ENCODE assay signal across 8 mouse cellular contexts in the genomic region with DNA sequence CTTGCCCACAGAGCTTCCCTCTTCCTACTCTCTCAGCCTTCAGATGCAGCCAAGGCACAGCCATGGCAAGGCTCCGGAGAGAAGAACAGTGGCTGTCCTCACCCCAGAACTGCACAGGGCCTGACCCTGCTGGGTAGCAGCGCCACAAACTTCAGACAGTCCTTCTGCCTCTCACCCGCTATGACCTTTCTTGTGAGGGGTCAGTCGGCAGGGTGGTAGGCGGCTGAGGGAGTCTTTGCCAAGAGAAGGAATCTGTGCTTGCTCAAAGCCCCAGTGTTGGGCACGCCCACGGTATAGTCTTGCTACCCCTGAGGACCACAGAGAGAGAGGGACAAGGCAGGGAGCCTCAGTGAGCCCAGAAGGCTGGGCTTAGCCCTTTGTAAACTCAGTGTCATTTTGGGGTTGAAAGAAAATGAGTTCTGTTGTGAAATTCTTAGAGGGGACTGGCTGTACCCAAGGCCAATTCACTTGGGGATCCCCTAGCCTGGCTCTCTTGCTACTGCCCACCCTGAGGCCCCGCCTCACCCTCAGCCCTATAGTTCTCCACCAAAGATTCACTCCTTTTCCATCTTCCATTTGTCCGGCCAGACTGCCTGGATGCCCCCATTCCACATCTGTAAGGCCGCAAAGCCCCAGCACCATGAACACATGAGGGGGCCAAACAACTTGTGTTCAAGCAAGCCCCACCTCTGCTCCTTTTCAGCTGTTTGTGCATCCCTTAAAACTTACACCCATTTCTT. TPM values are rescaled to one million over a fixed set of nuclear protein-coding genes. Genes with fewer than 3 reads are reported as not detected.
DNase-seq lines count a peak whose midpoint lies in the region; ATAC-seq lines count a peak whose summit lies in the region.

No protein-coding gene starts in this region.

- H3K9me3 ChIP-seq in heart, embryonic 13.5 days = peaks cover 10% of the 10 kb centered on the region
- H3K9me3 ChIP-seq in embryonic facial prominence, embryonic 10.5 days = no peaks in the 10 kb centered on the region
- H3K9me3 ChIP-seq in hindbrain, embryonic 16.5 days (ENCODE audit: control insufficient read depth, low read length) = no peaks in the 10 kb centered on the region
- no peaks in the 10 kb centered on the region for H3K9me3 ChIP-seq in midbrain, embryonic 13.5 days

- H3K4me2 ChIP-seq in heart, embryonic 13.5 days = peak overlapping the region; percentile 76
- peak overlapping the region; percentile 94 for H3K4me2 ChIP-seq in hindbrain, embryonic 16.5 days (ENCODE audit: low read length)
- H3K4me2 ChIP-seq in midbrain, embryonic 13.5 days (replicated peaks) = peak overlapping the region; percentile 20; the same call in 1 of the 2 replicates

- H3K36me3 ChIP-seq in heart, embryonic 13.5 days = no peaks in the 10 kb centered on the region
- no peaks in the 10 kb centered on the region for H3K36me3 ChIP-seq in embryonic facial prominence, embryonic 10.5 days (replicated peaks)
- H3K36me3 ChIP-seq in hindbrain, embryonic 16.5 days (ENCODE audit: control insufficient read depth, insufficient read depth, low read length) = no peaks in the 10 kb centered on the region
- no peaks in the 10 kb centered on the region for H3K36me3 ChIP-seq in midbrain, embryonic 13.5 days

- peaks cover 78% of the 10 kb centered on the region for H3K4me1 ChIP-seq in heart, embryonic 13.5 days
- peaks cover 65% of the 10 kb centered on the region for H3K4me1 ChIP-seq in embryonic facial prominence, embryonic 10.5 days
- peaks cover 16% of the 10 kb centered on the region for H3K4me1 ChIP-seq in hindbrain, embryonic 16.5 days (ENCODE audit: control insufficient read depth, insufficient read depth, low read depth, low read length)
- peaks cover 38% of the 10 kb centered on the region for H3K4me1 ChIP-seq in midbrain, embryonic 13.5 days (replicated peaks)

- 38% methylated on average over 10 of the region's 10 CpGs for WGBS in heart, embryonic 13.5 days
- WGBS in embryonic facial prominence, embryonic 10.5 days = 26% methylated on average over 10 of the region's 10 CpGs
- WGBS in hindbrain, embryonic 16.5 days = 33% methylated on average over 10 of the region's 10 CpGs
- 33% methylated on average over 10 of the region's 10 CpGs for WGBS in midbrain, embryonic 13.5 days

- DNase-seq in heart, adult 9 months (ENCODE audit: low spot score in 2 of 2) = no peak
- DNase-seq in embryonic facial prominence, embryonic 10.5 days (ENCODE audit: low spot score) = peak; percentile 18
- DNase-seq in retina, embryonic 14.5 days (ENCODE audit: low spot score) = no peak
- no peak for DNase-seq in adrenal gland, postnatal 25 days
- DNase-seq in right cerebral cortex, postnatal 4 days = no peak

- peaks cover 33% of the 10 kb centered on the region for H3K27me3 ChIP-seq in heart, embryonic 13.5 days (replicated peaks)
- H3K27me3 ChIP-seq in embryonic facial prominence, embryonic 10.5 days (replicated peaks; ENCODE audit: low read depth, poor library complexity, severe bottlenecking) = peaks cover 93% of the 10 kb centered on the region
- peaks cover 34% of the 10 kb centered on the region for H3K27me3 ChIP-seq in hindbrain, embryonic 16.5 days (replicated peaks; ENCODE audit: control insufficient read depth, insufficient read depth, low read length)
- peaks cover 79% of the 10 kb centered on the region for H3K27me3 ChIP-seq in midbrain, embryonic 13.5 days

- peak overlapping the region; percentile 86 for H3K9ac ChIP-seq in heart, embryonic 13.5 days
- H3K9ac ChIP-seq in hindbrain, embryonic 16.5 days (ENCODE audit: low read depth, low read length) = no peak overlapping the region
- peak overlapping the region; percentile 39; the same call in 1 of the 2 replicates for H3K9ac ChIP-seq in midbrain, embryonic 13.5 days (replicated peaks)

- peak overlapping the region; percentile 67 for H3K4me3 ChIP-seq in heart, embryonic 13.5 days
- H3K4me3 ChIP-seq in embryonic facial prominence, embryonic 10.5 days = peak overlapping the region; percentile 62
- H3K4me3 ChIP-seq in hindbrain, embryonic 16.5 days (ENCODE audit: low read length) = peak overlapping the region; percentile 61
- peak overlapping the region; percentile 55; the same call in 1 of the 2 replicates for H3K4me3 ChIP-seq in midbrain, embryonic 13.5 days (replicated peaks)

- ATAC-seq in heart, embryonic 13.5 days (ENCODE audit: extremely low read depth, insufficient number of reproducible peaks, low FRiP score, low TSS enrichment) = no peak
- no peak for ATAC-seq in hindbrain, embryonic 16.5 days
- ATAC-seq in midbrain, embryonic 13.5 days = no peak

- peak overlapping the region; percentile 71 for H3K27ac ChIP-seq in heart, embryonic 13.5 days (replicated peaks)
- peak overlapping the region; percentile 63 for H3K27ac ChIP-seq in embryonic facial prominence, embryonic 10.5 days (replicated peaks)
- no peak overlapping the region for H3K27ac ChIP-seq in hindbrain, embryonic 16.5 days (ENCODE audit: low read depth, low read length)
- H3K27ac ChIP-seq in midbrain, embryonic 13.5 days = no peak overlapping the region

RNA-seq across cellular contexts. Expression of a gene that starts 2.8 kb away (rescaled TPM):
- polyA plus RNA-seq in heart, embryonic 13.5 days (2015; fragmentation: Nextera tagmentation; extraction: Ambion mirVana) = 39.6 and 43.5 TPM in 2 replicates
- 26.8 and 28.1 TPM in 2 replicates for polyA plus RNA-seq in embryonic facial prominence, embryonic 10.5 days (2016; fragmentation: Nextera tagmentation; extraction: Ambion mirVana)
- 8.5 and 10.5 TPM in 2 replicates for polyA plus RNA-seq in hindbrain, embryonic 16.5 days (2015; fragmentation: Nextera tagmentation; extraction: Ambion mirVana)
- polyA plus RNA-seq in midbrain, embryonic 13.5 days (2015; fragmentation: Nextera tagmentation; extraction: Ambion mirVana) = 6.5 and 8.2 TPM in 2 replicates
- total RNA-seq in adrenal gland, postnatal 25 days (2021) = 170 and 214 TPM in 2 replicates

RNA-seq across cellular contexts. Expression of a gene that starts 47.3 kb away (rescaled TPM):
- polyA plus RNA-seq in heart, embryonic 13.5 days (2015; fragmentation: Nextera tagmentation; extraction: Ambion mirVana) = not detected in 2 replicates
- polyA plus RNA-seq in embryonic facial prominence, embryonic 10.5 days (2016; fragmentation: Nextera tagmentation; extraction: Ambion mirVana) = not detected in 2 replicates
- not detected in 2 replicates for polyA plus RNA-seq in hindbrain, embryonic 16.5 days (2015; fragmentation: Nextera tagmentation; extraction: Ambion mirVana)
- not detected in 2 replicates for polyA plus RNA-seq in midbrain, embryonic 13.5 days (2015; fragmentation: Nextera tagmentation; extraction: Ambion mirVana)
- not detected in 2 replicates for total RNA-seq in adrenal gland, postnatal 25 days (2021)

Comparison
In these comparisons a context has a peak if more than half of its experiments do, and no peak if none do; other contexts are left out.
1. H3K27ac ChIP-seq: peak in heart, embryonic 13.5 days (single experiment) and embryonic facial prominence, embryonic 10.5 days (single experiment); none in hindbrain, embryonic 16.5 days (single experiment) and midbrain, embryonic 13.5 days (single experiment).
2. H3K4me2 ChIP-seq: peak in every context shown above with its lines; median percentile 94 in hindbrain, embryonic 16.5 days; 76 in heart, embryonic 13.5 days; 20 in midbrain, embryonic 13.5 days.
3. Peak in every context shown above with its lines, with median percentiles within 50 percentile points of each other: H3K4me3 ChIP-seq.